Mouse (Mus musculus) spleen, postnatal 10 days (tissue): ENCODE measurements around the gene Klf12.
A peak's percentile ranks its signal among the peaks of the same experiment; 100 is the strongest.

Experiments used
- DNase-seq, 2 experiments: peaks; one replicate each; pipeline ENCODE4 v3.0.0; 2021 to 2022; ENCODE audit warnings: low spot score in 2 of 2

The Klf12 gene

GRCm38 (mm10) chr14:100235746-100236145 is 48.7 kb downstream of the Klf12 start:
- DNase-seq: no peak

GRCm38 (mm10) chr14:100231384-100231783 is 53.1 kb downstream of the Klf12 start:
- no peak for DNase-seq

GRCm38 (mm10) chr14:100228120-100228519 is 56.4 kb downstream of the Klf12 start:
- DNase-seq: no peak

- DNase-seq: no peak
These were observed 56.8 kb downstream of the Klf12 start for GRCm38 (mm10) chr14:100227717-100228116.

GRCm38 (mm10) chr14:100224151-100224550 is 60.3 kb downstream of the Klf12 start:
- DNase-seq: no peak

GRCm38 (mm10) chr14:100222260-100222659 is 62.2 kb downstream of the Klf12 start:
- DNase-seq: no peak

GRCm38 (mm10) chr14:100215213-100215785 is 69.2 kb downstream of the Klf12 start:
- no peak for DNase-seq

- DNase-seq: peak in 1 of 2 experiments; percentile 16
These were observed 71.4 kb downstream of the Klf12 start for GRCm38 (mm10) chr14:100213066-100213465.

GRCm38 (mm10) chr14:100211826-100212117 is 72.7 kb downstream of the Klf12 start:
- DNase-seq: no peak

GRCm38 (mm10) chr14:100211036-100211825 is 73.2 kb downstream of the Klf12 start:
- DNase-seq: peak in 1 of 2 experiments; percentile 51

- DNase-seq: peak in 1 of 2 experiments; percentile 15
These were observed 74.6 kb downstream of the Klf12 start for GRCm38 (mm10) chr14:100209814-100210419.

- DNase-seq: no peak
These were observed 77.4 kb downstream of the Klf12 start for GRCm38 (mm10) chr14:100207081-100207480.

- DNase-seq: no peak
These were observed 78.3 kb downstream of the Klf12 start for GRCm38 (mm10) chr14:100206207-100206606.

- no peak for DNase-seq
These were observed 84.3 kb downstream of the Klf12 start for GRCm38 (mm10) chr14:100200058-100200688.

GRCm38 (mm10) chr14:100198636-100199035 is 85.8 kb downstream of the Klf12 start:
- no peak for DNase-seq

- no peak for DNase-seq
These were observed 87.3 kb downstream of the Klf12 start for GRCm38 (mm10) chr14:100197199-100197598.

- DNase-seq: no peak
These were observed 94.8 kb downstream of the Klf12 start for GRCm38 (mm10) chr14:100189490-100190197.

GRCm38 (mm10) chr14:100187372-100187771 is 97.1 kb downstream of the Klf12 start:
- DNase-seq: no peak

- DNase-seq: no peak
These were observed 106.7 kb downstream of the Klf12 start for GRCm38 (mm10) chr14:100177796-100178195.

- no peak for DNase-seq
These were observed 119.4 kb downstream of the Klf12 start for GRCm38 (mm10) chr14:100165075-100165474.

- no peak for DNase-seq
These were observed 127.8 kb downstream of the Klf12 start for GRCm38 (mm10) chr14:100156639-100157038.

- no peak for DNase-seq
These were observed 136.8 kb downstream of the Klf12 start for GRCm38 (mm10) chr14:100147666-100148065.
